Mouse (Mus musculus): Measurements from ENCODE around the gene Coro6. TPM values are rescaled to one million over a fixed set of nuclear protein-coding genes. Genes with fewer than 3 reads are reported as not detected.
A peak's percentile ranks its signal among the peaks of the same experiment; 100 is the strongest.

The Coro6 gene
- polyA plus RNA-seq (2014; fragmentation: Nextera tagmentation; extraction: Ambion mirVana): 0.26 and 0.32 TPM in 2 replicates

GRCm38 (mm10) chr11:77462283-77463100 is at the start of gene Coro6:
TSS of gene Coro6 (plus strand) at chr11:77462411.
- peak; percentile 58 for ATAC-seq (ENCODE audit: low FRiP score, low TSS enrichment)
- H3K4me1 ChIP-seq (ENCODE audit: control insufficient read depth, insufficient read depth, low read length): peaks cover 5% of the 10 kb centered on the region
- peak; percentile 60 for DNase-seq

GRCm38 (mm10) chr11:77414141-77414839 is 47.9 kb upstream of the Coro6 start:
- H3K4me2 ChIP-seq (ENCODE audit: low read length): no peak overlapping the region
- no peaks in the 10 kb centered on the region for H3K36me3 ChIP-seq (ENCODE audit: control insufficient read depth, insufficient read depth, low read length)
- H3K27me3 ChIP-seq (ENCODE audit: control insufficient read depth, insufficient read depth, low read length): no peaks in the 10 kb centered on the region
- H3K9me3 ChIP-seq (ENCODE audit: control insufficient read depth, low read length): no peaks in the 10 kb centered on the region
- H3K9ac ChIP-seq (replicated peaks; ENCODE audit: low read length): no peak overlapping the region
- H3K4me3 ChIP-seq (replicated peaks; ENCODE audit: low read depth, low read length): no peak overlapping the region
- ATAC-seq (ENCODE audit: low FRiP score, low TSS enrichment) (no peak), DNase-seq (no peak)
- no peak overlapping the region for H3K27ac ChIP-seq (replicated peaks; ENCODE audit: low read depth, low read length)
- no peaks in the 10 kb centered on the region for H3K4me1 ChIP-seq (ENCODE audit: control insufficient read depth, insufficient read depth, low read length)
- WGBS: 86% methylated on average over 2 of the region's 2 CpGs

More at GRCm38 (mm10) chr11:77462283-77463100, at the start of gene Coro6:
- no peaks in the 10 kb centered on the region for H3K9me3 ChIP-seq (ENCODE audit: control insufficient read depth, low read length)
- peaks cover 4% of the 10 kb centered on the region; the same call in 1 of the 2 replicates for H3K36me3 ChIP-seq (ENCODE audit: control insufficient read depth, insufficient read depth, low read length)
- H3K4me3 ChIP-seq (replicated peaks; ENCODE audit: low read depth, low read length): peak within 1 kb of the TSS; percentile 50
- H3K27me3 ChIP-seq (ENCODE audit: control insufficient read depth, insufficient read depth, low read length): peaks cover 52% of the 10 kb centered on the region; the same call in 1 of the 2 replicates
- under 1% methylated on average over 73 of the region's 73 CpGs for WGBS
- H3K4me2 ChIP-seq (ENCODE audit: low read length): peak within 1 kb of the TSS; percentile 99
- H3K9ac ChIP-seq (replicated peaks; ENCODE audit: low read length): peak within 1 kb of the TSS; percentile 50
- no peak within 1 kb of the TSS for H3K27ac ChIP-seq (replicated peaks; ENCODE audit: low read depth, low read length)

GRCm38 (mm10) chr11:77416212-77417000 is 45.8 kb upstream of the Coro6 start:
- ATAC-seq (ENCODE audit: low FRiP score, low TSS enrichment): no peak
- no peaks in the 10 kb centered on the region for H3K9me3 ChIP-seq (ENCODE audit: control insufficient read depth, low read length)
- WGBS: 82% methylated on average over 4 of the region's 4 CpGs
- no peak overlapping the region for H3K9ac ChIP-seq (replicated peaks; ENCODE audit: low read length)
- no peaks in the 10 kb centered on the region for H3K27me3 ChIP-seq (ENCODE audit: control insufficient read depth, insufficient read depth, low read length)
- no peak overlapping the region for H3K27ac ChIP-seq (replicated peaks; ENCODE audit: low read depth, low read length)
- H3K4me3 ChIP-seq (replicated peaks; ENCODE audit: low read depth, low read length): no peak overlapping the region
- no peak for DNase-seq
- peaks cover 4% of the 10 kb centered on the region for H3K36me3 ChIP-seq (ENCODE audit: control insufficient read depth, insufficient read depth, low read length)
- no peaks in the 10 kb centered on the region for H3K4me1 ChIP-seq (ENCODE audit: control insufficient read depth, insufficient read depth, low read length)
- H3K4me2 ChIP-seq (ENCODE audit: low read length): no peak overlapping the region

- no peak for ATAC-seq (ENCODE audit: low FRiP score, low TSS enrichment)
- peaks cover 18% of the 10 kb centered on the region for H3K36me3 ChIP-seq (ENCODE audit: control insufficient read depth, insufficient read depth, low read length)
- DNase-seq: no peak
- WGBS: 99% methylated on average over 4 of the region's 4 CpGs
- no peak overlapping the region for H3K9ac ChIP-seq (replicated peaks; ENCODE audit: low read length)
- H3K9me3 ChIP-seq (ENCODE audit: control insufficient read depth, low read length): no peaks in the 10 kb centered on the region
- H3K4me1 ChIP-seq (ENCODE audit: control insufficient read depth, insufficient read depth, low read length): no peaks in the 10 kb centered on the region
- no peak overlapping the region for H3K27ac ChIP-seq (replicated peaks; ENCODE audit: low read depth, low read length)
- H3K4me2 ChIP-seq (ENCODE audit: low read length): no peak overlapping the region
- no peaks in the 10 kb centered on the region for H3K27me3 ChIP-seq (ENCODE audit: control insufficient read depth, insufficient read depth, low read length)
- H3K4me3 ChIP-seq (replicated peaks; ENCODE audit: low read depth, low read length): no peak overlapping the region
Measured at GRCm38 (mm10) chr11:77418021-77418420, 44.2 kb upstream of the Coro6 start.

- peaks cover 32% of the 10 kb centered on the region for H3K36me3 ChIP-seq (ENCODE audit: control insufficient read depth, insufficient read depth, low read length)
- no peak overlapping the region for H3K27ac ChIP-seq (replicated peaks; ENCODE audit: low read depth, low read length)
- ATAC-seq (ENCODE audit: low FRiP score, low TSS enrichment) (no peak), DNase-seq (no peak)
- no peak overlapping the region for H3K9ac ChIP-seq (replicated peaks; ENCODE audit: low read length)
- no peaks in the 10 kb centered on the region for H3K9me3 ChIP-seq (ENCODE audit: control insufficient read depth, low read length)
- H3K4me2 ChIP-seq (ENCODE audit: low read length): no peak overlapping the region
- no peaks in the 10 kb centered on the region for H3K4me1 ChIP-seq (ENCODE audit: control insufficient read depth, insufficient read depth, low read length)
- 80% methylated on average over 4 of the region's 4 CpGs for WGBS
- H3K27me3 ChIP-seq (ENCODE audit: control insufficient read depth, insufficient read depth, low read length): no peaks in the 10 kb centered on the region
- no peak overlapping the region for H3K4me3 ChIP-seq (replicated peaks; ENCODE audit: low read depth, low read length)
Measured at GRCm38 (mm10) chr11:77423175-77423859, 38.9 kb upstream of the Coro6 start.

- Histone ChIP-seq H3K4me1 (ENCODE audit: control insufficient read depth, insufficient read depth, low read length) (no peaks in the 10 kb centered on the region), H3K4me2 (ENCODE audit: low read length) (no peak overlapping the region), H3K9me3 (ENCODE audit: control insufficient read depth, low read length) (no peaks in the 10 kb centered on the region), H3K4me3 (replicated peaks; ENCODE audit: low read depth, low read length) (no peak overlapping the region), H3K27ac (replicated peaks; ENCODE audit: low read depth, low read length) (no peak overlapping the region), H3K27me3 (ENCODE audit: control insufficient read depth, insufficient read depth, low read length) (no peaks in the 10 kb centered on the region), H3K36me3 (ENCODE audit: control insufficient read depth, insufficient read depth, low read length) (peaks cover 27% of the 10 kb centered on the region), H3K9ac (replicated peaks; ENCODE audit: low read length) (no peak overlapping the region)
- ATAC-seq (ENCODE audit: low FRiP score, low TSS enrichment): no peak
- WGBS: 91% methylated on average over 1 of the region's 1 CpGs
- DNase-seq: no peak
Measured at GRCm38 (mm10) chr11:77428446-77428845, 33.8 kb upstream of the Coro6 start.

- Histone ChIP-seq H3K27ac (replicated peaks; ENCODE audit: low read depth, low read length) (no peak overlapping the region), H3K9ac (replicated peaks; ENCODE audit: low read length) (no peak overlapping the region), H3K4me2 (ENCODE audit: low read length) (no peak overlapping the region), H3K4me3 (replicated peaks; ENCODE audit: low read depth, low read length) (no peak overlapping the region), H3K9me3 (ENCODE audit: control insufficient read depth, low read length) (no peaks in the 10 kb centered on the region), H3K27me3 (ENCODE audit: control insufficient read depth, insufficient read depth, low read length) (no peaks in the 10 kb centered on the region), H3K4me1 (ENCODE audit: control insufficient read depth, insufficient read depth, low read length) (no peaks in the 10 kb centered on the region), H3K36me3 (ENCODE audit: control insufficient read depth, insufficient read depth, low read length) (peaks cover 43% of the 10 kb centered on the region)
- no peak for DNase-seq
- WGBS: 92% methylated on average over 2 of the region's 2 CpGs
- no peak for ATAC-seq (ENCODE audit: low FRiP score, low TSS enrichment)
Measured at GRCm38 (mm10) chr11:77437026-77437425, 25.2 kb upstream of the Coro6 start.

GRCm38 (mm10) chr11:77440081-77440480 is 22.1 kb upstream of the Coro6 start:
- DNase-seq (no peak), ATAC-seq (ENCODE audit: low FRiP score, low TSS enrichment) (no peak)
- Histone ChIP-seq H3K4me2 (ENCODE audit: low read length) (no peak overlapping the region), H3K9ac (replicated peaks; ENCODE audit: low read length) (no peak overlapping the region), H3K4me1 (ENCODE audit: control insufficient read depth, insufficient read depth, low read length) (no peaks in the 10 kb centered on the region), H3K27ac (replicated peaks; ENCODE audit: low read depth, low read length) (no peak overlapping the region), H3K36me3 (ENCODE audit: control insufficient read depth, insufficient read depth, low read length) (peaks cover 54% of the 10 kb centered on the region), H3K9me3 (ENCODE audit: control insufficient read depth, low read length) (no peaks in the 10 kb centered on the region), H3K4me3 (replicated peaks; ENCODE audit: low read depth, low read length) (no peak overlapping the region), H3K27me3 (ENCODE audit: control insufficient read depth, insufficient read depth, low read length) (no peaks in the 10 kb centered on the region)
- WGBS: 88% methylated on average over 9 of the region's 9 CpGs
